Mouse (Mus musculus) T-helper 17 cell (primary cell): Measurements from ENCODE around the gene Gatad2b.

Source experiments
- in situ Hi-C, 2 experiments: fragments of 300-600 bp; cut with MboI, MseI; formaldehyde crosslinking; loops; 1 replicate in 1 of 2; 2 replicates in 1 of 2; pipeline ENCODE4 v1.15.1; 2025; ENCODE audit warnings: high pct_unique_total_duplicates in 2 of 2

Gatad2b gene

DNA sequence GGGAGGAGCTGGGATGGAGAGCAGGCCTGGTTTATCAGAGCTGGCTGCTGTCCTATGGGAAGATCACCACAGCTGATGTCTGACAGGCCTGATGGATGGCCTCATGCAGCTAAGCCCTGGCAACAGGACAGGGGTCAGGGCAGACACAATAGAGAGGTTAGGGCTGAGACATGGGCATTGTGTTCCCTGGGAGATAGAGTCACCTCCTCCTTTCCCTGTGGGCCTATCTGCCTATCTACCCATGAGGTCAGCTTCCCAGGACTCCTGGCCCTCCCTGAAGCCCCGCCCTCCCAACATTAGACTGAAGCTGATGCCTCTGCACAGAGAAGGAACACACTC is 83.2 kb downstream of the Gatad2b start:
- in situ Hi-C loops: loop anchor here (5.0 to 10.0 kb wide), 2 partner anchors 154 to 541 kb away; partner anchors contain the start of gene She (in 1 of the 2)

DNA sequence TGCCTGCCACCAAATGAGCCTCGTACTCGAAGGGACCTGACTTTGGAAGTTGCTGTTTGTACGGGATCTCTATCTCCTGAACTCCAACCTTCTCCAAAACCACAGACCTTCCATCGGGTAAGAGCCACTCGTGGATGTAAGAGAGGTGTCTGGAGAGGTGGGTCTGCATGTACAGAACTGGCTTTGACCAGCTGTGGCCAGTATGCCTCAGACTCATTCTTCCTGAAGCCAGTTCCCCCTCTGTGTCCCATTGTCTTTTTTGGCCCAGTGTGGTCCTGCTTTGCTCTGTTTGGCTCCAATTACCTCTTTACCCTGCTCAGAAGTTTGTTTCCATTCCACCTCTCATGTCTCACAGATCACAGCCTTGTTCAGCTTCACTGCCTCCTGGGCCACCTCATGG is 85.5 kb downstream of the Gatad2b start:
- in situ Hi-C loops: loop anchor here (5.0 to 10.0 kb wide), 2 partner anchors 156 to 544 kb away; partner anchors contain the start of gene She (in 1 of the 2)

DNA sequence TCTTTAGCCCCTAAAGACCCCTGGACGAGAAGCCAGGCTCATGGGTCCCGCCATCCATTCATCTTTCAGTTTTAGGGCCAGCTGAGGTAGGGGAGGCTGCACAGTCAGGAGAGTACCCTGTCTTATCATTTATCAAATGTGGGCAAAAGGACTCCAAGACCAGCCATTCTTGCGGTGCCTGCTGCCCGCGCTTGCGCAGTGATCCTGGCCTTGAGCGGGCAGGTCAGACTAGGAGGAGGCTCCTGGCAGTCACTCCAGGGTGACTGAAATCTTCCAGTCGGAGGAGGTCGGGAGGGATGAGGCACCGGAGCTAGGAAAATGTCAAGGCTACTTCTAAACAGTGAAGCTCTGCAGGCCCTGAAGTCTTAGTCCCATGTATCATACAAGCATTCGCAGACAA is 88.7 kb downstream of the Gatad2b start:
- in situ Hi-C loops: no loop called here

DNA sequence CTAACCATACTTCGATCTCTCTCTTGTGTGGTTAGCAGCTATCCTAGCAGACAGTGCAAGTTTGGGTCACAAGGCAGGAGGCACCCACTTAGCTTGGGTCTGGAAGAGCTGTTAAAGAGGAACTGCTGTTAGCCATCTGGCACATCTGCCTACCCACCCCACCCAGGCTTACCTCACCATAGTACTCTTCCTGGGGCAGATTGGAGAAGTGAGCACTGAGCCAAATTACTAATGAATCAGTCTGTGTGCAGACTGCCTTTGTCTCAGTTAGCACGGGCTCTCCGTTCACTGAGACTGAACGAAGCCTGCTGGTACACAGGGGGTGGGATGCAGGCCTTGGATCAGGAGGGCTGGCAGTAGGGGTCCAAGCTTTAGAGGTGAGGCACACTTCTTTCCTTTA is 90.7 kb downstream of the Gatad2b start:
- in situ Hi-C loops: no loop called here

DNA sequence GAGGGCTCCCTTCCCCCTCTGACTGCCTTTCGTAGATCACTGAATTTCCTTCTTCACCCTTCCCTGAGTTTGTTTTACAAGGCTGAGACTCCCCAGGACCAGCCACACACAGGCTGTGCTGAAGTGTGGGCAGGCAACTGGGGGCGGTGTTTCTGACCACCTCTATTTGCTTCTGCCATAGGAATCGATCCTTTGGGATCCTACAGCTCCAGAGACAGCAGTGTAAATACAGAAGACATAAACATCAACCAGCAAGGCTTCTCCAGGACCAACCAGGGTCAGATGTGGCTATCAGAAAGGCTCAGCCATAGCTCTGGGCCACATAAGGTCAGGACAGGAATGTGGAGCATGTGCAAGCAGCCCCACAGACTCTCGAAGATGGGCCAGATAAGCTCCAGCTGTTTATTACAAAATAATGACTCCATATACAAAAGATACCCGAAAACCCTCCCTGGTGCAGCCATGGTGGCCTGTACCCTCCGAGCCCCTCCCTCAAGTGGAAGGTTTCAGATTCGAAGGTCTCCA is 91.9 kb downstream of the Gatad2b start:
- in situ Hi-C loops: no loop called here

DNA sequence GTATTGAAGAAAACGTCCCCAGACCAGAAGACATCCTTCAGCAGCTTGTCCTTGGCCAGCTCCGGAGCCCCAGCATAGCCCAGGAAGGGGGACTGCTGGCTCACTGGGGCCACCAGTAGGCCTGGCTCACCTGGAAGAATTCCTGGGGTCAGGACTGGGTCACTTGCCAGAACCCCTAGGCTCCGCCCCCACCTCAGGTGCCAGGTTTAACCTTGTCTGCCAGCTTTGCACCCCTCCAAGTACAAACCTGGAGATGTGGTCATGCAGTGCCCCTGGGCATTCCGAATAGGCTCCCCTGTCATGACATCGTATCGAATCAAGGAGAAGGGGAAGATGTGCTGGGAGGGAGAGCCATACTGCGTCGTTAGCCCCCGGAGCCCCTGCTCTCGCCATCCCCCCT is 93.8 kb downstream of the Gatad2b start:
- in situ Hi-C loops: no loop called here

- in situ Hi-C loops: no loop called here
These were observed 94.5 kb downstream of the Gatad2b start for GRCm38 (mm10) chr3:90387483-90387882.

DNA sequence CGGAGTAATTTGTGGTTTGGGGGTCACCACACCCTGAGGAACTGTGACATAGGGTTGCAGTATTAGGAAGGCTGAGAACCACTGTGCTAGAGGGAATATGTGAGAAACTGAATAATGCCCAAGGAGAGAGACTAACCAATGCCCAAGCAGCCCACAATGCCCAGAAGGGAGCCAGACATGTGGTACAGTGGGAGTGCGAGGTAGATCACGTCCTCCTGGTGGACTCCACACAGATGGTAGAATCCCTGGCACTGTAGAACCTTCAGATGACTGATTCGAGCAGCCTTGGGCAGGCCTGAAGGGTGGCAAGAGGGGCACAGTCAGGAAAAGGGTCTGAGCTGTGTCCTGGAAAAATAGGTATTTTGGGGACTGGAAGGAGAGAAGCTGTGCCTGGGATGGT is 95.2 kb downstream of the Gatad2b start:
- in situ Hi-C loops: no loop called here

- in situ Hi-C loops: no loop called here
These were observed 95.9 kb downstream of the Gatad2b start for GRCm38 (mm10) chr3:90388726-90389510.

DNA sequence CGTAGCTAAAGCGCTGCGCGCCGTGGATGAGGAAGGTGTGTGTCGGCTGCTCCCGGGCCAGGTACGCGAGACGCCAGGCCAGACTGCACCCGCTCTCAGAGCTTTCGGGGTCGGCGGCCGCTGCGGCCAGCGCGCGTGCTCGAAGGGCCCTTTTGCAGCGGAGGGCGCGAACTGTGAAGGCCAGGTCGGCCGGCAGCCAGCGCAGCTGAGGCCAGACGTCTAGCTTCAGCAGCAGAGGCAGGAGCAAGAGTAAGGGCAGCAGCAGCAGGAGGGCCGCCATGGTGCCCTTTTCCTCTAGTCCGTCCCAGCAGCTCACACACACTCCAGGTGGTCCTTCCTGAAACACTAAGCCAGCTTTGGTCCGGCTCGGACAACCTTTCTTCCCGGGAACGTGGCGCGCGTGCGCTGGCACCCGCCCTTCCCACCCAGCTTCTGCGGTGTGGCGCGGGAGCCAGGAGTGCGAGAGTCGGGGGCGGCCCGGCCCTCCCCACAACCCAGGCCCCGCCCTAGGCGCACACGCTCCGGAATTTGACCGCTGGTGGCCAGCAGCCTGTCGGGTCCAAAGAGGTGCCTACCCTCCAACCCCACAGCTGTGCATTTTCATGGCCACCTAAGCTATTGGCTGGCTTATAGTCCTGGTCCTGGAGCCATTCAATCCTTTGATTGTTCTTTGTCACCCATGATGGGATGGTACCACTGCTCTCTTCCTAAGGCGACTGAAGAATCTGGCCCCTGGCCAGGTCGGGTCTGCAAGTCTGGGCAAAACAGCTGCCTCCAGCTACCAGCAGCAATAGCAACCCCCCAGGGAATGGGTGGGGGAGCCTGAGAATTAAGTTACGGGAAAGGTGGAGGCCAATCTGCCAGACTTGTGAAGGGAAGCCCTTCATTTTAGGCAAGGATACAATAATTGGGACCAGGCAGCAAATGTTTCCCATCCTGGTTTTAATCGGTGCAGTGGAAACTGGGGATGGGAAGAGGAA is 96.8 kb downstream of the Gatad2b start, which contains the start of gene Slc27a3:
Slc27a3 (minus strand) TSS at position 428 of the 980 bp plus-strand sequence.
- in situ Hi-C loops: no loop called here

DNA sequence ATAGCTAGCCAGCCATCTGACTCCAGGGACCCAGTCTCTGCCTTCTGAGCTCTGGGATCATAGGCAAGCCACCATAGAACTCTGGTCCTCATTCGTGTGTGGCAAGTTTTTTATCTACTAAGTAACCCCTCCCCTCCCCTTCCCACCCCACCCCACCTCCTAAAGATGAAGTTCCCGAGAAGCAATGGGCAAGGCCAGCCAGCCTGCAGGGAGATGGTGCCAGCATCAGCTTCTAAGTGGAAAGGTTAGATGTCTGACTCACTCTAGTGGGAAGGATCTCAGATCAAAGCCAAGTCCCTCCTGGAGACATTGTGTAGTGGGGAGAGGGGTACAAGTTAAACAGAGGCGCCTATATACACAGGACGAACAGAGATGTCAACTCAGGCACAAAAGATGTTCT is 98.0 kb downstream of the Gatad2b start:
- in situ Hi-C loops: no loop called here

GRCm38 (mm10) chr3:90391941-90392340 is 99.0 kb downstream of the Gatad2b start:
- in situ Hi-C loops: no loop called here

DNA sequence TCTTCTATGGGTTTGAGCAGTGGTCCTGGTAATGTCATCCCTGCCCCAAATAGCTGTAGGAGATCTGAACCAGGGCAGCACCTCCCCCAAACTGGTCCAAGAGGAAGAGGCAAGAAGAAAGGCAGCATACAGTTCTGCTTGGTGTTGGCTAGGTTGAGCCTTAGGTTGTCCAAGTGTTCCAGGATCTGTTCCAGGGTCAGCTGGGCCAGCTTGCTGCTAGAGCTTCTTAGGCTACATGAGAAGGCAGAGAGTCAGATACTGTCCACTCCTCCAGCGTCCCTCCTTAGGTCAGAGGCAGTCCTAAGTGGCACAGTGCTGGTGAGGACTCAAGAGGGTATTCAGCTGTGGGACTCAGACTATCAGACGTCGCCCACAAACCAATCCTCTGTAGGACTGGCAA is 99.7 kb downstream of the Gatad2b start:
- in situ Hi-C loops: no loop called here

DNA sequence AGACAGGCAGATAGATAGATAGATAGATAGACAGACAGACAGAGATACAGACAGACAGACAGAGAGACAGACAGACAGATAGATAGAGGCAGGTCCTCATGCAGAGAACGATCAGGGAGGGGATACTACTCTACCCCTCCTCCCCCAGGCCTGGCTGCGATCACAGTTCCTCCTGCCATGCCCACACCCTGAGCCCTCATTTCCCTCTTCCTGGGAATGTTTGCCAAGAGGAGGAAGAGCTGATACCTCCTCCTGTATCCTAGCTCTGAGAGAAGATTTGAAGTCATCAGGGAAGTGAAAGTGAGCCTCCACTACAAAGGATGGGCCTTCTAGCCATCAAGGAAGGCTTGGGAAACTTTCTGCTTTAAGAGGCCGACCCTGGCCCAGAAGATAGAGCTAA is 102.7 kb downstream of the Gatad2b start:
- in situ Hi-C loops: no loop called here

- in situ Hi-C loops: no loop called here
These were observed 108.0 kb downstream of the Gatad2b start for GRCm38 (mm10) chr3:90400993-90401392.

DNA sequence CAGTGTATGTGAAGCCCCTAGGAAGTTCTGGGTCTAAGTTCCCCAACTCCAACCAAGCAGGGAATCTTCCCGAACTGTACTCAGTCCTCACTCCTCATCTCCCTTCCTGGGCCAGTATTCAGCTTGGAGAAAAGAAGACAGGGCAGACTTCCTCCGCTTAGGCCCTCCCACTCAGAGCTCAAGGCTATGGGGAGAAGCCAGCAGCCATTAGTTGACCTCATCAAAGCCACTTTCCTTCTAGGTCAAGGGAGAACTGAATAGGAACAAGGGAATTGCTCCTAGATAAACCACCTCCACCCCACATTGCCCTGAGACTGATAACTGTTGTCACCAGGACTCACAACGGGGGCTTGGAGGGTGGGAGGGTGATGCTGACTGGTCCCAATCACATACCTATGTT is 111.1 kb downstream of the Gatad2b start:
- in situ Hi-C loops: no loop called here

DNA sequence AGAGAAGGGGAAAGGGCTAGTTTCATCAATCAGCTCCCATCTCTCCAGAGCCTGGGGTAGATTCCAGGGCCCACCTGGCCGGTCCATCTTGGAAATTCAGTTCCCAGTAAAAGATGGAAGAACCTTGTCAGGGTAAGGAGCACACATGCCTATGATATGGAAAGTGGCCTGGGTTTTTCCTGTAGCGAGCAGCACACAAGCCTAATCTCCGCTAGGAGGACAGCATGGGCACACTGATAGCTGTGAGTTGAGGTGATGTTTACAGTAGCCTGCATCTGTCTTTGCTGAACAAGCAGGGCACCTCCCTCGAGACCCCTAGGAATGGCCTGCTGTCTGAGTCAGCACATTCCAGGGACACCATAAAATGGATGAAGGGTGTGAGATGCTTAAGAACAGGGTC is 111.6 kb downstream of the Gatad2b start:
- in situ Hi-C loops: no loop called here

- in situ Hi-C loops: no loop called here
These were observed 113.4 kb downstream of the Gatad2b start for GRCm38 (mm10) chr3:90406414-90406813.

- in situ Hi-C loops: no loop called here
These were observed 115.7 kb downstream of the Gatad2b start for GRCm38 (mm10) chr3:90408721-90409120.

GRCm38 (mm10) chr3:90412312-90413010 is 119.5 kb downstream of the Gatad2b start:
- in situ Hi-C loops: no loop called here

DNA sequence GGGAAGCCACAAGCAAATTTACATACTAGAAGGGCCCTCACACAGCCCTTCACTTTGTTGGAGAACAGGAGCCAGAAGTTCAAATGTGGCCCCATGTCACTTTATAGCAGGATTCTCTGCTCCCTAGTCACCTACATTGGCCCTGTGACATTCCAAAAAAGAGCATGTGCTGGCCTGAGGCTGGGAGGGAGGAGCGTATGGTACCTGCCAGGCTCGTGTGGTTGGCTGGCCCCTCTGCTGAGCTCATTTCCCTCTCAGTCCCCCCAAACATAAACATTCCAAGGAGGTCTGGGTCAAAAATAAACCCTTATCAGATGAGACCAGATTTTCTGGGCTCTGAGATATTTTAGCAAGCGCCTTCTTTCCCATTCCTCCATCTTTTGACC is 120.0 kb downstream of the Gatad2b start:
- in situ Hi-C loops: no loop called here
